Mouse (Mus musculus) cerebellum, postnatal 25 days (tissue): ENCODE measurements around the gene Srsf2.

Experiments used
- DNase-seq, 2 experiments: peaks; one replicate each; pipeline ENCODE4 v3.0.0; 2021; ENCODE audit warnings: mixed read lengths in 2 of 2

The Srsf2 gene

GRCm38 (mm10) chr11:116807938-116808606 lies 44.8 kb downstream of the Srsf2 start:
- DNase-seq = peak; percentile 91 to 94

- no peak for DNase-seq
Observed at GRCm38 (mm10) chr11:116807526-116807925, 45.4 kb downstream of the Srsf2 start.

- DNase-seq = no peak
Observed at GRCm38 (mm10) chr11:116807116-116807515, 45.8 kb downstream of the Srsf2 start.

- no peak for DNase-seq
Observed at GRCm38 (mm10) chr11:116806136-116807071, 46.5 kb downstream of the Srsf2 start.

- no peak for DNase-seq
Observed at GRCm38 (mm10) chr11:116802709-116803108, 50.2 kb downstream of the Srsf2 start.

- DNase-seq = no peak
Observed at GRCm38 (mm10) chr11:116801106-116801505, 51.8 kb downstream of the Srsf2 start.
